Mouse (Mus musculus) lung, postnatal 25 days (tissue): ENCODE results near the gene Zfp128.
A peak's percentile ranks its signal among the peaks of the same experiment; 100 is the strongest.
"Not testable (repeated sequence)": the region's sequence is repeated elsewhere in the genome, so short reads cannot be mapped to it uniquely, and the experiment has no call there.

Source experiments
- DNase-seq: peaks from one replicate; pipeline ENCODE4 v3.0.0; 2022; ENCODE audit warnings: low spot score

Gene Zfp128

DNA sequence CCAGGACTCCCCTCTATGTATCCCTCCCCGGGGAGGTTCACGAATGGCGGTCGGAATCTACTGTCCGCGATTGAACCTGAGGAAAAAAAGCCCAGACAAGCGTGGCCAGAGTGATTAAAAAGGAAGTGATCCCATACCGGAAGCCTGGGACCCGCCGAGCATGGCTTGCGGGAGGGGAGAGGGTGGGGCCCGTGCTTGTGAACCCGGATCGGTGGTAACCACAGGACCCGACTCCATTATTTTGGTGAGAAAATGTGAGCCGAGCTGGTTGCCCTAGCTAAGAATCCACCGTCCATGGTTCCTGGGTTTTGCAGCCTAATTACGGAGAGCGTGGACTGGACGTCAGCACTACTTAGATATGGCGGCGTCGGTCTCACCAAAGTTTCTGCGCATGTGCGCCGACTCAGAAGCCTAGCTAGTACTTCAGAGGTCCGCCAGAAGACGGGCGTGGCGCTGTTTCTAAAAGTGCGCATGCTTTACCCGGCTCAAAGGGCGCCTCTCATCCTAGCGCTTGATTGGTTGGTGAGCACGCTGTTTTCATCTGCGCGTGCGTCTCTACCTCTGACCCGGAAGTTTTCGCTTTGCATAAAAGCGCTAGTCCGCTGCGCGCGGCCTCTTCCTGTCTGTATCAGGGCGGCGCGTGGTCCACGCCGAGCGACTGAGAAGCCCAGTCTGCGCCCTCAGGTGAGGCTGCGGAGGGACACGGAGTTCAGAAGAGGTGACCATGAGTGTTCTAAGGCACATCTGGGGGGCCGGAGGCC, 40.9 kb downstream of the Zfp128 start, which contains the start of gene Rps5:
Gene Rps5 (plus strand): TSS at position 586 of the 761 bp plus-strand sequence.
- DNase-seq, result peak; percentile 100

DNA sequence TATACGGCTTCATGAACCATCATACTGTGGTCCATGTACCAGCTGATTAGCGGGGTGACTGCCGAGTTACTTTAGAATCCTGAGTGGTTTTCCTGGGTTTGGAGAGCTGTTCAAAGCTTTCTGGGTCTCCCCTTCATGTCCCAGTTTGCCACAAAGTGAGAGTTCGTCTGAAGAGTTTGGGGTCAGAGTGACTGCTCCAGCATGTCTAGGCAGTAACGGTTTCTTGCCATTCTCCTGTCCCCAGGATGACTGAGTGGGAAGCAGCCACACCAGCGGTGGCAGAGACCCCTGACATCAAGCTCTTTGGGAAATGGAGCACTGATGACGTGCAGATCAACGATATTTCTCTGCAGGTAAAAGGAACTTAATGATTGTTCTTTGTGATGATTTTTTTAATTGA, 41.8 kb downstream of the Zfp128 start:
- DNase-seq, result no peak

DNA sequence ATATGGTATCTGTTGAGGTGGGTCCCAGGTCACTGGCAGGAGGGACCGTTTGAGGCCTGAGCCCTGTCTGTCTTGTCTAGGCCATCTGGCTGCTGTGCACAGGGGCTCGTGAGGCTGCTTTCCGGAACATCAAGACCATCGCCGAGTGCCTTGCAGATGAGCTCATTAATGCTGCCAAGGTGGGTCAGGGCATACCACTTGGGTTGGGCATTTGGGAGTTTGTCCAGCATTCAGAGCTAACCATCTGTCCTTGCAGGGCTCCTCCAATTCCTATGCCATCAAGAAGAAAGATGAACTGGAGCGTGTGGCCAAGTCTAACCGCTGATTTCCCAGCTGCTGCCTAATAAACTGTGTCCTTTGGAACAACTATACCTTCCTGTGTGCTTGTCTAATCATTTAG, 45.3 kb downstream of the Zfp128 start:
- no peak for DNase-seq

DNA sequence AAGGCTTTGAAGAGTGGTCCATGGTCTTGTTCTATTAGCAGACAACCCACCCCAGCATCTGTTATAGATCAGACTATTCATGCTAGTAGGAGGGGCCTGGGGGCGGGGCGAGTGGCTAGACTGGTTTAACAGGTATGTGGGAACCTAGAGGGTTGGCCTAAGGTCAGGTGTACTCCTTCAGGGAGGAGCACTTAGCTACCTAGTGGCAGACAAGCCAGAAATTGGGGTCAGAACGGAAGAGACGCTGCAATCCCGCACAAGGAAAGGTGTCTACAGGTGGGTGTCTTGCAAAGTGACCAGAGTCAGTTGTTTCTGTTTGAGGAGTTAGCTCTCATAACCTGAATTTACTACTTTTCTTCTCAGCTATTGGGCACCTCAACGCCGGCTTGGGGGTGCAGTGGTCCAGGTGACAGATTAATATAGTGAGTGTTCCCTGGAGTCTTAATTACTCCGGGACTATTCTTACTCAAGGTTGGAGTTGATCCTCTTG, 46.3 kb downstream of the Zfp128 start, which contains the start of gene Rnf225:
Gene Rnf225 (plus strand): TSS at position 226 of the 490 bp plus-strand sequence.
- DNase-seq, result peak; percentile 84

DNA sequence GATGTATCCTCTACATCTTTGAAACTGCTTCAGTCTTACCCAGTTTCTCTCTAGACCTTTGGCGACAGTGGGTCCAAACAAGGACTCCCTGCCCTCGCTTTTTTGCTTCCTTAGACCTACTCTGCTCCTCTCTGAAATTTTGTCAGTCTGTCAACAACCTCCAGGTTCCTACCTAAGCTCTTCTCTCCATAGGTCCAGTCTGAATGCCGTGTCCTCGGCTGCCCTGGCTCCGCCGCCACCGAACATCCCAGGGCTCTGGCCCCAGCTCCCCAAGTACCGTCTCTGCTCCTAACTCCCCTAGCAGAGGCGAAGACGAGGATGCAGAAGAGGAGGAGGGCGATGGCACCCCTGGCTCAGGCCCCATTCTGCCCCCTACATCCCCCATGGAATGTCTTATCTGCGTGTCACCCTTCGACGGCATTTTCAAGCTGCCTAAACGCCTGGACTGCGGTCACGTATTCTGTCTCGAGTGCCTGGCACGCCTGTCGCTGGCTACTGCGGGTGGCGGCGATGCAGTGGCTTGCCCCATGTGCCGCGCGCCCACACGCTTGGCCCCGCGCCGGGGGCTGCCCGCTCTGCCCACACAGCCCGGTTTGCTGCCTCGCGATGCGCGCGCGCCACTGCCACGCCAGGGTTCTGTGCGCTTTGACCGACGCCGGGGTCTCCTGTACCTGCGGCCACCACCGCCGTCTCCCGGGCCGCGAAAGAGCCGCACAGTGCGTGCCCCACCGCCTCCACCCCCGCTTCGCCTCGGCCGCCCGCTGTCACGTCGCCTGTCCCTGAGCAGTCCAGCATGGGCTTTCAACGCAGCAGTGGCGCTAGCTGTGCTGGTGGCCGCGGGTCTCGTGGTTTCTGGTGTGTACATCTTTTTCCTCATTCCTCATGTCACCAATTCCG, 47.0 kb downstream of the Zfp128 start:
- peak; percentile 2 for DNase-seq

DNA sequence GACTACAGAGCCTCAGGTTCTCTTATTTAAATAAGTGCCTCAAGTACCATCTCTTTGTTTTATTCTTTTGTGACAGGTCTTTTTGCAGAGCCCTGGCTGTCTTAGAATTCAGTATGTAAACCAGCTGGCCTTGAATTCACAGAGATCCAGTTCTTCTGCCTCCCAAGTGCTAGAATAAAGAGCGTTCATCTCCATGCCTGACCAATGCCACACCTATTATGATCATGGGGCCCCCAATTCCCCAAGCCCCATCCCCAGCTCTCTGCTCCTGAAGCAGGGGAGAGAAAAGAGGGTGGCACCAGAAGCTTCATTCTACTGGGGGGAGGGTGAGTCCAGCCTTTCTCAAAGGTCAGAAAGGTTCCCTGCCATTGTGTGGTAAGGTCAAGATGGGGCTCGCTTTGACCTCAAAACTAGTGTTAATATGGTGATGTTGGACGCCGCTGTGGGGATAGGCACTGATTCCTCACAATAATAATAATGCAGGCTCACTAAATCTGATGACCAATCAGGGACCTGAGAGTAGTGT, 52.7 kb downstream of the Zfp128 start:
- no peak for DNase-seq

DNA sequence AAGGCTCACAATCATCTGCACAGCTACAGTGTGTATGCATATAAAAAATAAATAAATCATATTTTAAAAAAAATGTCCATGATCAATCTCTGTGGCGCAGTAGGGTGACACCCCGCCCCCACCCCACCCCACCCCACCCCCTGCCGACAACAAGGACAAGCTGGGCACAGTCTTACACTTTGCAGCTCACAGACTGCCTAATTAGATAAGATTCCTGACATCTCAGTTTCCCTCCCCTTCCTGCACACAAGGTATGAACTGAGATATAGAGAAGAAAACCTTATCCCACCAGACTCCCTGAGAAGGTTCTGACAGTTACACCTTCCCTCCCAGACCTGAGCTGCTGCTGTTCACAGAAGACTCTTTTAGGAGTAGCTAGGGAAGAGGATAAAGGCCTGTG, 53.8 kb downstream of the Zfp128 start:
- DNase-seq, result no peak

DNA sequence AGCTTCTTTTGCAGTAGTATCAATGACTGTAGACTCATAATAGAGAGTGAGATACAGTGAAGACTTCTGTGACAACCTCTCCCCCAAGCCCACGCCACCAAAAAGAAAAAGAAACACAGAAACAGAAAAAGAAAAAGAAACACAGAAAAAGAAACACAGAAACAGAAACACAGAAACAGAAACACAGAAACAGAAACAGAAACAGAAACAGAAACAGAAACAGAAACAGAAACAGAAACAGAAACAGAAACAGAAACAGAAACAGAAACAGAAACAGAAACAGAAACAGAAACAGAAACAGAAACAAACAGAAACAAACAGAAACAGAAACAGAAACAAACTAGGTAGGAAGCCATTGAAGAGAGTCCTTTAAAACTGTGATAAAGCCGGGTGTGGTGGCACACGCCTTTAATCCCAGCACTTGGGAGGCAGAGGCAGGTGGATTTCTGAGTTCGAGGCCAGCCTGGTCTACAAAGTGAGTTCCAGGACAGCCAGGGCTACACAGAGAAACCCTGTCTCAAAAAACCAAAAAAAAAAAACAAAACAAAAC, 56.4 kb downstream of the Zfp128 start:
- not testable (repeated sequence) for DNase-seq

DNA sequence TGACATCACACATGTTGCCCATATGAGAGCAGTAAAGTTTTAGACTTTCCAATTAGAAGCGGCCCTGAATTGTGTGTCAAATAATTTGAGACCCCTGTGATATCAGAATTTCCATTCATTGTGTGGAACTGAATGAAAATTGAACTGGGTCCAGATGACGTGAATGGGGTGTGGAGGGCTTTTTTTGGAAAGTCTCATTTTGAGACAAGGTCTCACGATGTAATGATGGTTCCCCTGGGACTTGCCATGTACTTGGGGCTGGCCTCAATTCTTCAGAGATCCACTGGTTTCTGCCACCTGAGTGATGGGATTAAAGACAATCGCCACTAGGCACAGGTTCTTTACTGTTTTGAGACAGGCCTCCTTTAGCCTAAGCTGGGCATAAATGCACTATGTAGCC, 59.6 kb downstream of the Zfp128 start:
- no peak for DNase-seq
